ENCODE assay signal across 23 mouse cellular contexts in genomic region chr10:97718021-97718420, GRCm38 (mm10). TPM values are rescaled to one million over a fixed set of nuclear protein-coding genes. Genes with fewer than 3 reads are reported as not detected.
"Had no signal": no experiment of that assay in that cellular context is flagged by ENCODE, and none has a peak within 500 bp of the region (broad histone marks: within the 10 kb centered on the region; RNA-seq: fewer than 3 reads in every experiment).

No protein-coding gene starts in this region.

- H3K4me1 ChIP-seq: liver, embryonic 12.5 days; midbrain, embryonic 10.5 days; stomach, embryonic 15.5 days had no signal

- H3K36me3 ChIP-seq: limb, embryonic 15.5 days; liver, embryonic 12.5 days; midbrain, embryonic 10.5 days; stomach, embryonic 15.5 days had no signal

- H3K27ac ChIP-seq: kidney, postnatal 0 days; limb, embryonic 15.5 days; liver, embryonic 12.5 days; midbrain, embryonic 10.5 days; stomach, embryonic 15.5 days had no signal

- DNase-seq: kidney, adult 11 months; kidney, adult 9 months; kidney, postnatal 36 days; lung, embryonic 14.5 days; lung, postnatal 10 days; lung, postnatal 4 days; right cerebral cortex, postnatal 14 days; thymus, postnatal 36 days had no signal

- H3K27me3 ChIP-seq: limb, embryonic 15.5 days; liver, embryonic 12.5 days; stomach, embryonic 15.5 days had no signal

- ATAC-seq: liver, embryonic 12.5 days; midbrain, embryonic 16.5 days had no signal

- H3K9ac ChIP-seq: limb, embryonic 15.5 days; liver, embryonic 12.5 days; lung, embryonic 14.5 days; stomach, embryonic 15.5 days had no signal

- H3K4me2 ChIP-seq: limb, embryonic 15.5 days; liver, embryonic 12.5 days; lung, embryonic 14.5 days; stomach, embryonic 15.5 days had no signal

- H3K4me3 ChIP-seq: limb, embryonic 15.5 days; liver, embryonic 12.5 days; midbrain, embryonic 10.5 days; stomach, embryonic 15.5 days had no signal

- H3K9me3 ChIP-seq: limb, embryonic 15.5 days; liver, embryonic 12.5 days; midbrain, embryonic 10.5 days; stomach, embryonic 15.5 days had no signal

RNA-seq across cellular contexts. Expression of gene C030005K15Rik, which starts 8.5 kb away (rescaled TPM):
- total RNA-seq: megakaryocyte, adult 5-6 weeks had no signal
- polyA plus RNA-seq: kidney, postnatal 0 days; limb, embryonic 11.5 days; limb, embryonic 15.5 days; liver, embryonic 12.5 days; liver, embryonic 16.5 days; lung, embryonic 14.5 days; midbrain, embryonic 10.5 days; midbrain, embryonic 16.5 days; neural tube, embryonic 14.5 days; spleen, adult 2 months; stomach, embryonic 15.5 days; thymus, postnatal 0 days had no signal

RNA-seq across cellular contexts. Expression of gene Ccer1, which starts 25.2 kb away (rescaled TPM):
- total RNA-seq: layer of hippocampus, adult 18-20 months; layer of hippocampus, postnatal 14 days; left cerebral cortex, postnatal 10 days; megakaryocyte, adult 5-6 weeks had no signal
- polyA plus RNA-seq: kidney, postnatal 0 days; limb, embryonic 11.5 days; limb, embryonic 15.5 days; liver, embryonic 12.5 days; liver, embryonic 16.5 days; lung, embryonic 14.5 days; midbrain, embryonic 10.5 days; midbrain, embryonic 16.5 days; neural tube, embryonic 14.5 days; spleen, adult 2 months; stomach, embryonic 15.5 days; thymus, postnatal 0 days had no signal
